Mouse (Mus musculus) embryonic fibroblast, embryonic 13.5 days (primary cell): Measurements from ENCODE around the gene Melk. TPM values are rescaled to one million over a fixed set of nuclear protein-coding genes. Genes with fewer than 3 reads are reported as not detected.

ENCODE experiments used
- H3K27ac ChIP-seq: 2 replicates; pipeline ENCODE4 v1.5.1; 2012; ENCODE audit warnings: low read length, control low read depth, inconsistent platforms; ENCODE audit not compliant: insufficient read depth
- H3K4me1 ChIP-seq: 2 replicates; pipeline ENCODE4 v1.6.1; 2011; ENCODE audit warnings: low read length; ENCODE audit not compliant: control insufficient read depth, insufficient read depth
- H3K4me3 ChIP-seq: 2 replicates; pipeline ENCODE4 v1.5.1; 2011; ENCODE audit warnings: mild to moderate bottlenecking, control low read depth, low read length; ENCODE audit not compliant: insufficient read depth
- CTCF ChIP-seq: IDR thresholded peaks from 2 replicates; pipeline ENCODE4 v1.5.1; 2011; ENCODE audit warnings: mild to moderate bottlenecking, control low read depth, low read length, moderate library complexity, borderline replicate concordance; ENCODE audit not compliant: insufficient read depth
- POLR2A ChIP-seq: IDR thresholded peaks from 2 replicates; pipeline ENCODE4 v1.6.1; 2011; ENCODE audit warnings: low read depth, mild to moderate bottlenecking, control low read depth, low read length, moderate library complexity
- polyA plus RNA-seq: library from polyadenylated mRNA; stranded (reverse); fragments of >200 nt; gene quantifications from 2 replicates; pipeline ENCODE4 v1.2.4, GENCODE M21; 2011; ENCODE audit warnings: low read depth; ENCODE audit not compliant: missing spikeins, insufficient read length

The Melk gene
- 27.0 and 30.6 TPM in 2 replicates for polyA plus RNA-seq

GRCm38 (mm10) chr4:44300781-44301750 is at the start of gene Melk:
TSS of gene Melk (plus strand) at chr4:44300876.
- H3K4me3 ChIP-seq, result peak within 1 kb of the TSS; percentile 96
- TF ChIP-seq CTCF (no peak), POLR2A (peak; percentile 57)
- H3K4me1 ChIP-seq, result peaks cover 4% of the 10 kb centered on the region; the same call in 1 of the 2 replicates
- H3K27ac ChIP-seq, result no peak within 1 kb of the TSS

- TF ChIP-seq CTCF (no peak), POLR2A (no peak)
- no peak overlapping the region for H3K27ac ChIP-seq
- no peaks in the 10 kb centered on the region for H3K4me1 ChIP-seq
- no peak overlapping the region for H3K4me3 ChIP-seq
Observed at GRCm38 (mm10) chr4:44251521-44251920, 49.2 kb upstream of the Melk start.

GRCm38 (mm10) chr4:44251966-44252916 is 48.4 kb upstream of the Melk start:
- no peak overlapping the region for H3K4me3 ChIP-seq
- TF ChIP-seq POLR2A (no peak), CTCF (no peak)
- no peak overlapping the region for H3K27ac ChIP-seq
- no peaks in the 10 kb centered on the region for H3K4me1 ChIP-seq

GRCm38 (mm10) chr4:44253191-44253590 is 47.5 kb upstream of the Melk start:
- no peaks in the 10 kb centered on the region for H3K4me1 ChIP-seq
- no peak overlapping the region for H3K4me3 ChIP-seq
- TF ChIP-seq POLR2A (no peak), CTCF (no peak)
- H3K27ac ChIP-seq, result no peak overlapping the region

GRCm38 (mm10) chr4:44254579-44254978 is 46.1 kb upstream of the Melk start:
- H3K4me3 ChIP-seq, result no peak overlapping the region
- no peak overlapping the region for H3K27ac ChIP-seq
- no peaks in the 10 kb centered on the region for H3K4me1 ChIP-seq
- no peak for TF ChIP-seq POLR2A
- no peak for TF ChIP-seq CTCF

- H3K4me1 ChIP-seq, result no peaks in the 10 kb centered on the region
- H3K27ac ChIP-seq, result no peak overlapping the region
- H3K4me3 ChIP-seq, result no peak overlapping the region
- TF ChIP-seq POLR2A, result no peak
- TF ChIP-seq CTCF, result no peak
Observed at GRCm38 (mm10) chr4:44259126-44259525, 41.5 kb upstream of the Melk start.

GRCm38 (mm10) chr4:44260244-44260643 is 40.4 kb upstream of the Melk start:
- Histone ChIP-seq H3K4me1 (no peaks in the 10 kb centered on the region), H3K4me3 (no peak overlapping the region), H3K27ac (no peak overlapping the region)
- TF ChIP-seq CTCF (no peak), POLR2A (no peak)

GRCm38 (mm10) chr4:44265500-44265899 is 35.2 kb upstream of the Melk start:
- Histone ChIP-seq H3K4me1 (no peaks in the 10 kb centered on the region), H3K27ac (no peak overlapping the region), H3K4me3 (no peak overlapping the region)
- TF ChIP-seq POLR2A, result no peak
- TF ChIP-seq CTCF, result no peak

- H3K27ac ChIP-seq, result no peak overlapping the region
- TF ChIP-seq POLR2A (no peak), CTCF (no peak)
- no peaks in the 10 kb centered on the region for H3K4me1 ChIP-seq
- H3K4me3 ChIP-seq, result no peak overlapping the region
Observed at GRCm38 (mm10) chr4:44267437-44267836, 33.2 kb upstream of the Melk start.

GRCm38 (mm10) chr4:44269376-44269817 is 31.3 kb upstream of the Melk start:
- TF ChIP-seq CTCF (no peak), POLR2A (no peak)
- Histone ChIP-seq H3K4me1 (no peaks in the 10 kb centered on the region), H3K27ac (no peak overlapping the region), H3K4me3 (no peak overlapping the region)

- no peak overlapping the region for H3K4me3 ChIP-seq
- H3K4me1 ChIP-seq, result no peaks in the 10 kb centered on the region
- TF ChIP-seq CTCF, result no peak
- no peak for TF ChIP-seq POLR2A
- no peak overlapping the region for H3K27ac ChIP-seq
Observed at GRCm38 (mm10) chr4:44271134-44271533, 29.5 kb upstream of the Melk start.
